In genomic region chr5:77091923-77092322, GRCm38 (mm10) we compare ENCODE assay signal across 30 mouse cellular contexts. TPM values are rescaled to one million over a fixed set of nuclear protein-coding genes. Genes with fewer than 3 reads are reported as not detected.
DNase-seq lines count a peak whose midpoint lies in the region; ATAC-seq and TF ChIP-seq lines count a peak whose summit lies in the region.
"Had no signal": no experiment of that assay in that cellular context is flagged by ENCODE, and none has a peak within 500 bp of the region (broad histone marks: within the 10 kb centered on the region; RNA-seq: fewer than 3 reads in every experiment).

No protein-coding gene starts in this region.

- ATAC-seq in CD4-positive, CD25-positive, alpha-beta regulatory T cell, adult 4 months: no peak
- no peak for ATAC-seq in hindbrain, embryonic 14.5 days (ENCODE audit: low FRiP score)
- ATAC-seq in hindbrain, postnatal 0 days: no peak
- ATAC-seq in lung, embryonic 16.5 days (ENCODE audit: low read depth): no peak
- no peak for ATAC-seq in neural tube, embryonic 14.5 days (ENCODE audit: low read depth)
- ATAC-seq in forebrain, embryonic 16.5 days: no peak
- ATAC-seq: forebrain, postnatal 0 days; intestine, embryonic 15.5 days; midbrain, embryonic 15.5 days had no signal

- no peaks in the 10 kb centered on the region for H3K36me3 ChIP-seq in hindbrain, embryonic 14.5 days (replicated peaks; ENCODE audit: control insufficient read depth, insufficient read depth)
- no peaks in the 10 kb centered on the region for H3K36me3 ChIP-seq in hindbrain, postnatal 0 days (ENCODE audit: insufficient read depth, low read length)
- H3K36me3 ChIP-seq in lung, embryonic 16.5 days (ENCODE audit: control insufficient read depth, insufficient read depth, low read length): peaks cover 5% of the 10 kb centered on the region; the same call in 1 of the 2 replicates
- H3K36me3 ChIP-seq in neural tube, embryonic 14.5 days (ENCODE audit: control insufficient read depth, insufficient read depth, low read length): no peaks in the 10 kb centered on the region
- H3K36me3 ChIP-seq in forebrain, embryonic 16.5 days (ENCODE audit: control insufficient read depth, insufficient read depth): no peaks in the 10 kb centered on the region
- H3K36me3 ChIP-seq: hindbrain, embryonic 12.5 days; intestine, embryonic 15.5 days; limb, embryonic 13.5 days; midbrain, embryonic 10.5 days; midbrain, embryonic 15.5 days had no signal

- H3K4me1 ChIP-seq in hindbrain, embryonic 14.5 days (replicated peaks; ENCODE audit: control insufficient read depth, insufficient read depth, low read length): peaks cover 4% of the 10 kb centered on the region
- 0 out of 2 replicates have a peak, but pooled peaks cover 4% of the 10 kb centered on the region for H3K4me1 ChIP-seq in hindbrain, postnatal 0 days (ENCODE audit: insufficient read depth, low read length)
- H3K4me1 ChIP-seq in lung, embryonic 16.5 days (replicated peaks; ENCODE audit: control insufficient read depth, insufficient read depth, low read length): peaks cover 8% of the 10 kb centered on the region; the same call in 1 of the 2 replicates
- peaks cover 8% of the 10 kb centered on the region; the same call in 1 of the 2 replicates for H3K4me1 ChIP-seq in neural tube, embryonic 14.5 days (ENCODE audit: control insufficient read depth, insufficient read depth, low read length)
- peaks cover 11% of the 10 kb centered on the region for H3K4me1 ChIP-seq in forebrain, embryonic 16.5 days (replicated peaks; ENCODE audit: control insufficient read depth, insufficient read depth, low read length)

- 90% methylated on average over 3 of the region's 3 CpGs for WGBS in hindbrain, embryonic 14.5 days
- 74% methylated on average over 3 of the region's 3 CpGs for WGBS in hindbrain, postnatal 0 days
- 63% methylated on average over 3 of the region's 3 CpGs for WGBS in lung, embryonic 16.5 days
- 91% methylated on average over 3 of the region's 3 CpGs for WGBS in neural tube, embryonic 14.5 days
- 84% methylated on average over 3 of the region's 3 CpGs for WGBS in forebrain, embryonic 16.5 days

- peak; percentile 6 for DNase-seq in CD4-positive, CD25-positive, alpha-beta regulatory T cell, adult 2 months (ENCODE audit: low read depth, low spot score)
- DNase-seq in hindbrain, embryonic 14.5 days (ENCODE audit: low spot score): no peak
- no peak for DNase-seq in hindbrain, postnatal 0 days (ENCODE audit: low spot score)
- no peak for DNase-seq in lung, postnatal 25 days (ENCODE audit: low spot score)
- DNase-seq: adrenal gland, adult 2 months; adrenal gland, postnatal 36 days; cerebellum, adult 2 months; cerebellum, postnatal 14 days; forebrain, postnatal 0 days; heart, adult 2 months; kidney, adult 2 months; kidney, postnatal 4 days; lung, embryonic 14.5 days; thymus, adult 18-20 months; thymus, postnatal 25 days had no signal

- no peaks in the 10 kb centered on the region for H3K9me3 ChIP-seq in hindbrain, embryonic 14.5 days (ENCODE audit: control insufficient read depth, low read length)
- H3K9me3 ChIP-seq in hindbrain, postnatal 0 days (ENCODE audit: low read length): no peaks in the 10 kb centered on the region
- no peaks in the 10 kb centered on the region for H3K9me3 ChIP-seq in lung, embryonic 16.5 days (ENCODE audit: control insufficient read depth, low read length)
- no peaks in the 10 kb centered on the region for H3K9me3 ChIP-seq in neural tube, embryonic 14.5 days (ENCODE audit: control insufficient read depth, low read length)
- H3K9me3 ChIP-seq in forebrain, embryonic 16.5 days (ENCODE audit: control insufficient read depth, low read length): no peaks in the 10 kb centered on the region
- H3K9me3 ChIP-seq: hindbrain, embryonic 12.5 days; intestine, embryonic 15.5 days; limb, embryonic 13.5 days; midbrain, embryonic 10.5 days; midbrain, embryonic 15.5 days; neural tube, embryonic 12.5 days had no signal

- no peak overlapping the region for H3K27ac ChIP-seq in hindbrain, embryonic 14.5 days
- no peak overlapping the region for H3K27ac ChIP-seq in hindbrain, postnatal 0 days
- no peak overlapping the region for H3K27ac ChIP-seq in lung, embryonic 16.5 days (ENCODE audit: low read length)
- no peak overlapping the region for H3K27ac ChIP-seq in neural tube, embryonic 14.5 days (ENCODE audit: low read depth, low read length)
- H3K27ac ChIP-seq in forebrain, embryonic 16.5 days (ENCODE audit: low read length): no peak overlapping the region
- H3K27ac ChIP-seq: hindbrain, embryonic 12.5 days; intestine, embryonic 15.5 days; kidney, postnatal 0 days; limb, embryonic 13.5 days; liver, embryonic 14.5 days; macrophage; midbrain, embryonic 10.5 days; midbrain, embryonic 15.5 days; neural tube, embryonic 12.5 days; stomach, postnatal 0 days had no signal

- peak overlapping the region; percentile 10 for H3K4me2 ChIP-seq in hindbrain, embryonic 14.5 days (replicated peaks)
- no peak overlapping the region; the same call in 1 of the 2 replicates for H3K4me2 ChIP-seq in hindbrain, postnatal 0 days (ENCODE audit: low read depth, low read length)
- peak overlapping the region; percentile 35 for H3K4me2 ChIP-seq in lung, embryonic 16.5 days (ENCODE audit: low read depth, low read length)
- H3K4me2 ChIP-seq in neural tube, embryonic 14.5 days (ENCODE audit: low read depth, low read length): peak overlapping the region; percentile 30; the same call in 1 of the 2 replicates
- H3K4me2 ChIP-seq in forebrain, embryonic 16.5 days (ENCODE audit: low read length): no peak overlapping the region
- H3K4me2 ChIP-seq: limb, embryonic 13.5 days; midbrain, embryonic 15.5 days had no signal

- no peak overlapping the region for H3K4me3 ChIP-seq in hindbrain, embryonic 14.5 days (replicated peaks; ENCODE audit: low read length)
- no peak overlapping the region for H3K4me3 ChIP-seq in hindbrain, postnatal 0 days (ENCODE audit: low read length)
- H3K4me3 ChIP-seq in lung, embryonic 16.5 days (ENCODE audit: low read length): no peak overlapping the region
- no peak overlapping the region for H3K4me3 ChIP-seq in neural tube, embryonic 14.5 days (ENCODE audit: low read depth, low read length)
- H3K4me3 ChIP-seq in forebrain, embryonic 16.5 days (replicated peaks; ENCODE audit: low read length): no peak overlapping the region
- H3K4me3 ChIP-seq: erythroblast, embryonic 14.5 days; heart, adult 2 months; hindbrain, embryonic 12.5 days; limb, embryonic 13.5 days; midbrain, embryonic 10.5 days; midbrain, embryonic 15.5 days; neural tube, embryonic 12.5 days had no signal

- H3K27me3 ChIP-seq in hindbrain, embryonic 14.5 days (ENCODE audit: control insufficient read depth, insufficient read depth, low read length): peaks cover 14% of the 10 kb centered on the region
- no peaks in the 10 kb centered on the region for H3K27me3 ChIP-seq in hindbrain, postnatal 0 days (ENCODE audit: insufficient read depth, low read length)
- no peaks in the 10 kb centered on the region for H3K27me3 ChIP-seq in lung, embryonic 16.5 days (ENCODE audit: control insufficient read depth, insufficient read depth, low read depth, low read length)
- no peaks in the 10 kb centered on the region for H3K27me3 ChIP-seq in neural tube, embryonic 14.5 days (ENCODE audit: control insufficient read depth, insufficient read depth, low read length)
- peaks cover 9% of the 10 kb centered on the region for H3K27me3 ChIP-seq in forebrain, embryonic 16.5 days (replicated peaks; ENCODE audit: control insufficient read depth, insufficient read depth, low read length)
- H3K27me3 ChIP-seq: intestine, embryonic 15.5 days had no signal

- no peak for TF ChIP-seq CTCF in hindbrain, postnatal 0 days (IDR thresholded peaks at IDR 0.05; ENCODE audit: low read depth)

- no peak overlapping the region for H3K9ac ChIP-seq in hindbrain, embryonic 14.5 days
- H3K9ac ChIP-seq in hindbrain, postnatal 0 days (replicated peaks; ENCODE audit: low read length): no peak overlapping the region
- no peak overlapping the region for H3K9ac ChIP-seq in lung, embryonic 16.5 days (ENCODE audit: low read length)
- no peak overlapping the region for H3K9ac ChIP-seq in neural tube, embryonic 14.5 days (replicated peaks; ENCODE audit: low read depth, low read length)
- H3K9ac ChIP-seq in forebrain, embryonic 16.5 days (replicated peaks; ENCODE audit: low read depth, low read length): no peak overlapping the region
- H3K9ac ChIP-seq: forebrain, postnatal 0 days; hindbrain, embryonic 12.5 days; intestine, embryonic 15.5 days; limb, embryonic 13.5 days; liver, embryonic 14.5 days; lung, embryonic 14.5 days; midbrain, embryonic 15.5 days; neural tube, embryonic 12.5 days had no signal

RNA-seq across cellular contexts. Expression of gene Hopx, which starts 23.0 kb away (rescaled TPM):
- polyA plus RNA-seq in CD4-positive, CD25-positive, alpha-beta regulatory T cell, adult 4 months (2017; shearing (Covaris generic)): 10 to 100 TPM; 16.4 to 20.4 TPM
- 8.4 and 11.3 TPM in 2 replicates for polyA plus RNA-seq in hindbrain, embryonic 14.5 days (2014; fragmentation: Nextera tagmentation; extraction: Ambion mirVana)
- 69.6 and 94.8 TPM in 2 replicates for total RNA-seq in hindbrain, postnatal 0 days (2014; rRNA removed)
- 7.3 and 10.3 TPM in 2 replicates for polyA plus RNA-seq in hindbrain, postnatal 0 days (2015; fragmentation: Nextera tagmentation; extraction: Ambion mirVana)
- polyA plus RNA-seq in lung, embryonic 16.5 days (2015; fragmentation: Nextera tagmentation; extraction: Ambion mirVana): 13.6 and 18.1 TPM in 2 replicates
- 16.2 and 29.3 TPM in 2 replicates for polyA plus RNA-seq in neural tube, embryonic 14.5 days (2014; fragmentation: Nextera tagmentation; extraction: Ambion mirVana)
- polyA plus RNA-seq in forebrain, embryonic 16.5 days (2015; fragmentation: Nextera tagmentation; extraction: Ambion mirVana): 1.2 and 1.6 TPM in 2 replicates

Comparison
In these comparisons a context has a peak if more than half of its experiments do, and no peak if none do; other contexts are left out.
1. H3K4me2 ChIP-seq: peak in hindbrain, embryonic 14.5 days (single experiment), lung, embryonic 16.5 days (single experiment) and neural tube, embryonic 14.5 days (single experiment); none in hindbrain, postnatal 0 days (single experiment) and forebrain, embryonic 16.5 days (single experiment).